Mouse (Mus musculus): Measurements from ENCODE around the gene Gm42417. TPM values are rescaled to one million over a fixed set of nuclear protein-coding genes. Genes with fewer than 3 reads are reported as not detected.

Gm42417 gene
- polyA plus RNA-seq, 1 experiment from 2014 or later = 0.29 TPM

DNA sequence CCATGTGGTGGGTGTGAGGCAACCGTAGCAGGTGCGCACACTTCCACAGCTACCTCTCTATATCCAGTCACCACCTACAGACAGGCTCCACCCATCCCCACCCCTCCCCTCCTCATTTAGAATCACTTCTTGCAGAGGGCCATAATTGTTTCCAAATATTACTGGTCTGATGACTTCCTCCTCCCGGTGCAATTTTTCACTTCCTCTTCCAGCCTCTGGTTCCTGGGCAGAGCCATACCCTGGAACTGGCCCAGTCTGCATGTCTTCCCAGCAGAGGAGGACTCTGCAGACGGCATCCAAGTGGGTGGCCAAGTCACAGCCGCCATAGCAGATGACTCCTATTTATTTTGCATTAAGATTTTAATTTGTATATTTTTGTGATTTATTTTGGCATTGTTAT lies 31.0 kb downstream of the Gm42417 start:
- 67% methylated on average over 5 of the region's 5 CpGs for WGBS
- H3K27ac ChIP-seq (ENCODE audit: low read length) = no peak overlapping the region

GRCm38 (mm10) chr1:36501261-36501660 lies 38.0 kb downstream of the Gm42417 start:
- Histone ChIP-seq H3K4me1 (replicated peaks; ENCODE audit: control insufficient read depth, insufficient read depth, low read length) (no peaks in the 10 kb centered on the region), H3K4me2 (ENCODE audit: low read depth, low read length) (no peak overlapping the region), H3K27me3 (ENCODE audit: control insufficient read depth, insufficient read depth, low read depth, low read length) (no peaks in the 10 kb centered on the region), H3K36me3 (ENCODE audit: control insufficient read depth, insufficient read depth, low read length) (peaks cover 4% of the 10 kb centered on the region; the same call in 1 of the 2 replicates), H3K9ac (ENCODE audit: low read length) (no peak overlapping the region), H3K4me3 (ENCODE audit: low read length) (no peak overlapping the region), H3K27ac (ENCODE audit: low read length) (no peak overlapping the region), H3K9me3 (ENCODE audit: control insufficient read depth, low read length) (no peaks in the 10 kb centered on the region)
- peak; percentile 48; the same call in 1 of the 2 replicates for ATAC-seq (ENCODE audit: low read depth)
- WGBS = 10% methylated on average over 3 of the region's 3 CpGs

More for the DNA sequence above, 31.0 kb downstream of the Gm42417 start:
- Histone ChIP-seq H3K27me3 (ENCODE audit: control insufficient read depth, insufficient read depth, low read depth, low read length) (no peaks in the 10 kb centered on the region), H3K9ac (ENCODE audit: low read length) (no peak overlapping the region), H3K4me2 (ENCODE audit: low read depth, low read length) (no peak overlapping the region), H3K36me3 (ENCODE audit: control insufficient read depth, insufficient read depth, low read length) (peaks cover 2% of the 10 kb centered on the region; the same call in 1 of the 2 replicates), H3K9me3 (ENCODE audit: control insufficient read depth, low read length) (no peaks in the 10 kb centered on the region), H3K4me1 (replicated peaks; ENCODE audit: control insufficient read depth, insufficient read depth, low read length) (peaks cover 4% of the 10 kb centered on the region), H3K4me3 (ENCODE audit: low read length) (no peak overlapping the region)
- no peak for ATAC-seq (ENCODE audit: low read depth)

- Histone ChIP-seq H3K4me2 (ENCODE audit: low read depth, low read length) (no peak overlapping the region), H3K9ac (ENCODE audit: low read length) (no peak overlapping the region), H3K4me1 (replicated peaks; ENCODE audit: control insufficient read depth, insufficient read depth, low read length) (no peaks in the 10 kb centered on the region; the same call in 1 of the 2 replicates), H3K27me3 (ENCODE audit: control insufficient read depth, insufficient read depth, low read depth, low read length) (no peaks in the 10 kb centered on the region), H3K9me3 (ENCODE audit: control insufficient read depth, low read length) (no peaks in the 10 kb centered on the region), H3K36me3 (ENCODE audit: control insufficient read depth, insufficient read depth, low read length) (0 out of 2 replicates have a peak, but pooled peaks cover 2% of the 10 kb centered on the region), H3K27ac (ENCODE audit: low read length) (no peak overlapping the region), H3K4me3 (ENCODE audit: low read length) (no peak overlapping the region)
- no peak for ATAC-seq (ENCODE audit: low read depth)
- 60% methylated on average over 2 of the region's 2 CpGs for whole genome bisulfite sequencing
Measured at GRCm38 (mm10) chr1:36497312-36497711, 41.9 kb downstream of the Gm42417 start.

- Histone ChIP-seq H3K4me3 (ENCODE audit: low read length) (no peak overlapping the region), H3K4me2 (ENCODE audit: low read depth, low read length) (no peak overlapping the region), H3K9me3 (ENCODE audit: control insufficient read depth, low read length) (no peaks in the 10 kb centered on the region), H3K36me3 (ENCODE audit: control insufficient read depth, insufficient read depth, low read length) (0 out of 2 replicates have a peak, but pooled peaks cover 2% of the 10 kb centered on the region), H3K9ac (ENCODE audit: low read length) (no peak overlapping the region), H3K27ac (ENCODE audit: low read length) (no peak overlapping the region), H3K27me3 (ENCODE audit: control insufficient read depth, insufficient read depth, low read depth, low read length) (no peaks in the 10 kb centered on the region), H3K4me1 (replicated peaks; ENCODE audit: control insufficient read depth, insufficient read depth, low read length) (no peaks in the 10 kb centered on the region; the same call in 1 of the 2 replicates)
- ATAC-seq (ENCODE audit: low read depth) = no peak
- WGBS = 43% methylated on average over 2 of the region's 2 CpGs
Measured at GRCm38 (mm10) chr1:36496719-36497118, 42.5 kb downstream of the Gm42417 start.

GRCm38 (mm10) chr1:36493299-36493698 lies 45.9 kb downstream of the Gm42417 start:
- no peak overlapping the region for H3K27ac ChIP-seq (ENCODE audit: low read length)
- no peak overlapping the region for H3K9ac ChIP-seq (ENCODE audit: low read length)
- no peaks in the 10 kb centered on the region for H3K9me3 ChIP-seq (ENCODE audit: control insufficient read depth, low read length)
- no peak for ATAC-seq (ENCODE audit: low read depth)
- no peak overlapping the region for H3K4me3 ChIP-seq (ENCODE audit: low read length)
- no peaks in the 10 kb centered on the region; the same call in 1 of the 2 replicates for H3K4me1 ChIP-seq (replicated peaks; ENCODE audit: control insufficient read depth, insufficient read depth, low read length)
- H3K4me2 ChIP-seq (ENCODE audit: low read depth, low read length) = no peak overlapping the region
- H3K36me3 ChIP-seq (ENCODE audit: control insufficient read depth, insufficient read depth, low read length) = no peaks in the 10 kb centered on the region
- WGBS = 67% methylated on average over 6 of the region's 6 CpGs
- no peaks in the 10 kb centered on the region for H3K27me3 ChIP-seq (ENCODE audit: control insufficient read depth, insufficient read depth, low read depth, low read length)

DNA sequence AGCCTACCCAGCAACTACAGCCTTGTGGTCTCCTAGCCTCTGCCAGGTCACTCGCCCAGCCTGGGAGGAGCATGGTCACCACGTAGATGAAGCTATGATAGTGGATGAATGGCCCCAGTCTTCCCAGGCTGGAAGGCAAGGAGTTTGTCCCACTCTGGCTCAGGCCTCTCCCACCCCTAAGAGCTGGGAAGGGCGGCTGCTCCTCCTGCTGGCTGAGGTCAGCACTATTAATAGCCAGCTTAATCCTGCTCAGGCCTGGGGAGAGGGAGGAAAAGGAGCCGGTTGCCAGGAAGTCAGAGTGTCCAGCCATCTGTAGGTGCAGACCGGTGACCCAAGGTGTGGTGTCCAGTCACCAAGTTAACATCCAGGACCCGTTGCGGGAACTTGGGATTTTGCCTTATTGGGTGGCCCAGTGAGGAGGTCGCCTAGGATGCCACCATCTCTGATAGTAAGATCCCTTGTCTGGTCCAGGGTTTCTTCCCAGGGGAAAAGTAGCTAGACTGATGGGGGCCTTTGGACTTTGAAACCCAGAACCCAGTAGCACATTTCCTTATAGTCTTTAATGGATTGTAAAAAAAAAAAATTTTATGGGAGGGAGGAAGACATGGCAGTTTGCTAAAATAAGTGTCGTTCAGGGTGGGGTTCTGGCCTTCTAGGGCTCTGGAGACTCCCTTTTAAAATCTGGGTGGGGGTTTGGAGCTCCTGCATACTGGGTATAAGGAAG lies 46.7 kb downstream of the Gm42417 start:
- Histone ChIP-seq H3K4me3 (ENCODE audit: low read length) (no peak overlapping the region), H3K4me2 (ENCODE audit: low read depth, low read length) (no peak overlapping the region), H3K9me3 (ENCODE audit: control insufficient read depth, low read length) (no peaks in the 10 kb centered on the region), H3K4me1 (replicated peaks; ENCODE audit: control insufficient read depth, insufficient read depth, low read length) (no peaks in the 10 kb centered on the region; the same call in 1 of the 2 replicates), H3K9ac (ENCODE audit: low read length) (no peak overlapping the region), H3K27me3 (ENCODE audit: control insufficient read depth, insufficient read depth, low read depth, low read length) (no peaks in the 10 kb centered on the region), H3K27ac (ENCODE audit: low read length) (no peak overlapping the region), H3K36me3 (ENCODE audit: control insufficient read depth, insufficient read depth, low read length) (no peaks in the 10 kb centered on the region)
- WGBS = 35% methylated on average over 9 of the region's 9 CpGs
- ATAC-seq (ENCODE audit: low read depth) = peak; percentile 90

DNA sequence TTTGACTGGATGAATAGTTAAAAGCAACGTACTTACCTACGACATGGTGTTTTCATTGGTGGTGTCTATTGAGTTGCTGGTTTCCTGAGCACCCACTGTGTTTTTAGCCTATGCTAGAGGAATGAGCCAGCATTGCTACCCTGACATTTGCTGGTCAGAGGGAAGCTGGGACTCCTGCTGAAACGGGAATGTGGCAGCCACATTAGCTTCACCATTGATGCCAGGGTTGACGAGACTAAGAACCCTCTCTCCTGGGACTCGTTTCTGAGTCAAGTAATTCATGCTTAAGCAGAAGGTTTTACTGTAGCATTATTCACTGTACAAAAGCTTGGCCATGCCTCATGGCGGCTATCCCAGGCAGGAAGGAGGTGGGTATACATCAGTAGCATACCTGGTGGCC lies 49.6 kb downstream of the Gm42417 start:
- H3K4me1 ChIP-seq (replicated peaks; ENCODE audit: control insufficient read depth, insufficient read depth, low read length) = peaks cover 3% of the 10 kb centered on the region; the same call in 1 of the 2 replicates
- H3K36me3 ChIP-seq (ENCODE audit: control insufficient read depth, insufficient read depth, low read length) = no peaks in the 10 kb centered on the region
- no peaks in the 10 kb centered on the region for H3K27me3 ChIP-seq (ENCODE audit: control insufficient read depth, insufficient read depth, low read depth, low read length)
- no peaks in the 10 kb centered on the region for H3K9me3 ChIP-seq (ENCODE audit: control insufficient read depth, low read length)
- H3K27ac ChIP-seq (ENCODE audit: low read length) = no peak overlapping the region
- 81% methylated on average over 6 of the region's 6 CpGs for WGBS
- no peak overlapping the region for H3K4me2 ChIP-seq (ENCODE audit: low read depth, low read length)
- H3K9ac ChIP-seq (ENCODE audit: low read length) = no peak overlapping the region
- ATAC-seq (ENCODE audit: low read depth) = no peak
- no peak overlapping the region for H3K4me3 ChIP-seq (ENCODE audit: low read length)

GRCm38 (mm10) chr1:36487111-36487510 lies 52.1 kb downstream of the Gm42417 start:
- Histone ChIP-seq H3K4me3 (ENCODE audit: low read length) (no peak overlapping the region), H3K36me3 (ENCODE audit: control insufficient read depth, insufficient read depth, low read length) (no peaks in the 10 kb centered on the region), H3K27ac (ENCODE audit: low read length) (no peak overlapping the region), H3K27me3 (ENCODE audit: control insufficient read depth, insufficient read depth, low read depth, low read length) (no peaks in the 10 kb centered on the region), H3K9ac (ENCODE audit: low read length) (no peak overlapping the region), H3K9me3 (ENCODE audit: control insufficient read depth, low read length) (no peaks in the 10 kb centered on the region), H3K4me2 (ENCODE audit: low read depth, low read length) (no peak overlapping the region), H3K4me1 (replicated peaks; ENCODE audit: control insufficient read depth, insufficient read depth, low read length) (peaks cover 3% of the 10 kb centered on the region; the same call in 1 of the 2 replicates)
- WGBS = 92% methylated on average over 9 of the region's 9 CpGs
- ATAC-seq (ENCODE audit: low read depth) = no peak

- Histone ChIP-seq H3K4me2 (ENCODE audit: low read depth, low read length) (no peak overlapping the region), H3K4me1 (replicated peaks; ENCODE audit: control insufficient read depth, insufficient read depth, low read length) (peaks cover 5% of the 10 kb centered on the region; the same call in 1 of the 2 replicates), H3K9me3 (ENCODE audit: control insufficient read depth, low read length) (no peaks in the 10 kb centered on the region), H3K9ac (ENCODE audit: low read length) (no peak overlapping the region), H3K36me3 (ENCODE audit: control insufficient read depth, insufficient read depth, low read length) (no peaks in the 10 kb centered on the region), H3K27ac (ENCODE audit: low read length) (no peak overlapping the region), H3K4me3 (ENCODE audit: low read length) (no peak overlapping the region), H3K27me3 (ENCODE audit: control insufficient read depth, insufficient read depth, low read depth, low read length) (no peaks in the 10 kb centered on the region)
- no peak for ATAC-seq (ENCODE audit: low read depth)
- 56% methylated on average over 7 of the region's 7 CpGs for WGBS
Measured at GRCm38 (mm10) chr1:36485080-36485479, 54.1 kb downstream of the Gm42417 start.

Measured in lung, embryonic 16.5 days (tissue).